Mouse (Mus musculus): Measurements from ENCODE around the gene Actl7a.

Actl7a gene

GRCm38 (mm10) chr4:56757693-56758092 lies 14.5 kb downstream of the Actl7a start:
- no peak for DNase-seq (ENCODE audit: low spot score)

- DNase-seq (ENCODE audit: low spot score): no peak
Measured at GRCm38 (mm10) chr4:56767861-56768284, 24.7 kb downstream of the Actl7a start.

- no peak for DNase-seq (ENCODE audit: low spot score)
Measured at GRCm38 (mm10) chr4:56768913-56769312, 25.7 kb downstream of the Actl7a start.

- DNase-seq (ENCODE audit: low spot score): no peak
Measured at GRCm38 (mm10) chr4:56771065-56771464, 27.9 kb downstream of the Actl7a start.

- DNase-seq (ENCODE audit: low spot score): peak; percentile 21
Measured at GRCm38 (mm10) chr4:56791373-56791772, 48.2 kb downstream of the Actl7a start.
